Mouse (Mus musculus): ENCODE measurements around the gene Galntl6. TPM values are rescaled to one million over a fixed set of nuclear protein-coding genes. Genes with fewer than 3 reads are reported as not detected.

Galntl6 gene
- 10.2 and 10.9 TPM in 2 replicates for polyA plus RNA-seq (2015; fragmentation: Nextera tagmentation; extraction: Ambion mirVana)

DNA sequence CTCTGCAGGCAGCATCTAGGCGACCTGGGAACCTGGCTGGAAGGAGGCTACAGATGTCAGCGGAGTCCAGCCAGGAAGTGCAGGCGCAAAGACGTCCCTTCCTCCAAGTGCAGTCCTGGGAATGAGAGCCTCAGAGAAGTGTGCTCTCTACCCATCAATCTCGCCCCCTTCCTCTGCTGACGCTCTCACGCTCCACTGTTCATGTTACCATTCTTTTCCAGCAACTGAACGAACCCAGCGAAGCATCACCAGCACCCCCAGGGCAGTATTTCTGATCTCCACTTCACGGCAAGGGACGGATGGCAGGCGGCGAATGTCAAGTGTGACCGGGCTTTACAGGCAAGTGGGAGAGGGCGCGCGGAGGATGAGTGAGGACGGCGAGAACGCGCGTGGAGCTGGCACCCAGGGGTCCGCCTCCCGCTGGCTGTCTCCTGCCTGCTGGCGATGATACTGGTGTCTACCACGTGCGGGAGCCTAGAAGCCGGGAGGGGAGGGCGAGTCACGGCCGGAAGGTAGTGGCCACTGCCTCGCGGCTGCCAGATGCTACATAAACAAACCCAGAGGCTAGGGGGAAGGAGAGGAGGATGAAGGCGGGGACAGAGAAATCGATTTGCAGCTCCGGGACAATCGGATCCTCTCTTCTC lies at the start of gene Galntl6:
Galntl6 (minus strand) TSS at position 445 of the 644 bp plus-strand sequence.
- Histone ChIP-seq H3K9ac (peak within 1 kb of the TSS; percentile 85), H3K27me3 (no peaks in the 10 kb centered on the region; the same call in 1 of the 2 replicates), H3K27ac (peak within 1 kb of the TSS; percentile 81), H3K4me2 (peak within 1 kb of the TSS; percentile 89), H3K36me3 (no peaks in the 10 kb centered on the region), H3K9me3 (no peaks in the 10 kb centered on the region), H3K4me3 (peak within 1 kb of the TSS; percentile 68), H3K4me1 (replicated peaks) (peaks cover 18% of the 10 kb centered on the region)
- ATAC-seq (ENCODE audit: low FRiP score) = peak; percentile 78
- WGBS = under 1% methylated on average over 37 of the region's 37 CpGs

DNA sequence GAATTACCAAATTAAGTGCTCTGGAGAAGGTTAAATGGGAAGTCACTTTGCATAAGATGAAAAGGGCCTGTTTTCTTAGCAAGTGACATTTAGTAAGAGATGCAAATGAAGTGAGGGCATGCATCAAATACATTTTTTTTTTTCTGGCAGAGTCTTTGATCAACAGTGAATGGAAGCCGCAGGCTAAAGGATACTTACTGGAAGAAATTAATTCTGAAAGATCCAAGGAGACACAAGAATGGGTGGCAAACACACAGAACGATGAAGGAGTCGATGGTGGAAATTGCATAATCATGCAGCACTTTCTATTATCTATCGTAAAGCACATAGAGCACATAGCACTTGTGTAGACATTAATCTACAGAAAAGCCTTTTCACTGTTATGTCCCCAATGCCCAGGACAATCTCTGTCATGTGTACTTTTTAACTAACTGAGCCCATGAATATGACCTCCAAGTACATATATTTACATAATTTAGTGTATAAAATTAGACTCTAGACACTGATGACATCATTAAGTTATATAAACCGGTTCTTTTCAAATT lies 44.8 kb upstream of the Galntl6 start:
- Histone ChIP-seq H3K4me2 (no peak overlapping the region), H3K27ac (no peak overlapping the region), H3K4me3 (no peak overlapping the region), H3K27me3 (no peaks in the 10 kb centered on the region), H3K4me1 (replicated peaks) (no peaks in the 10 kb centered on the region), H3K9me3 (no peaks in the 10 kb centered on the region), H3K36me3 (no peaks in the 10 kb centered on the region), H3K9ac (no peak overlapping the region)
- 67% methylated on average over 5 of the region's 5 CpGs for WGBS
- no peak for ATAC-seq (ENCODE audit: low FRiP score)

- no peak overlapping the region for H3K27ac ChIP-seq
- H3K4me1 ChIP-seq (replicated peaks) = no peaks in the 10 kb centered on the region
- no peaks in the 10 kb centered on the region for H3K9me3 ChIP-seq
- H3K4me3 ChIP-seq = no peak overlapping the region
- H3K9ac ChIP-seq = no peak overlapping the region
- no peaks in the 10 kb centered on the region for H3K27me3 ChIP-seq
- H3K4me2 ChIP-seq = no peak overlapping the region
- ATAC-seq (ENCODE audit: low FRiP score) = no peak
- no peaks in the 10 kb centered on the region for H3K36me3 ChIP-seq
- 95% methylated on average over 4 of the region's 4 CpGs for WGBS
These were observed 31.3 kb upstream of the Galntl6 start for GRCm38 (mm10) chr8:58943773-58944172.

DNA sequence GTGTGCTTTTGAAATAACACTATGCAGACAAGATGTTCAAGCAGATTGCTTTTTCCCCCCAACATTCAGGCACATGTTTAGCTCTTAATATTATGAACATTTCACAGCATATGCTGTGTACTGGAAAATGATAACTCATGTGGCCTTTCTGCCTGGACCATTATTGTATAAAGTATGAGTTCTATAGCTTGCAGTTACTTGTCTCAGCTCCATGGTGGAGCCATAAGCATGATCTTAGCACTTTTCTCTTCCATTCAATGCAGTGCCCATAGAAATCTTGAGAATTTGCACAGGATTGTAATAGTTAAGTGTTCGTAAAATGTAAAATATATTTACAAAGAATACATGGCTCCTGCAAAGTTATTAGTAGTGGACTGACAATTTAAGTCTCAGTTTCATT lies 18.6 kb upstream of the Galntl6 start:
- H3K4me3 ChIP-seq = no peak overlapping the region
- no peak overlapping the region for H3K9ac ChIP-seq
- H3K36me3 ChIP-seq = no peaks in the 10 kb centered on the region
- no peak overlapping the region for H3K27ac ChIP-seq
- H3K27me3 ChIP-seq = no peaks in the 10 kb centered on the region
- H3K4me1 ChIP-seq (replicated peaks) = no peaks in the 10 kb centered on the region
- 75% methylated on average over 1 of the region's 1 CpGs for WGBS
- no peak for ATAC-seq (ENCODE audit: low FRiP score)
- H3K9me3 ChIP-seq = no peaks in the 10 kb centered on the region
- H3K4me2 ChIP-seq = no peak overlapping the region

DNA sequence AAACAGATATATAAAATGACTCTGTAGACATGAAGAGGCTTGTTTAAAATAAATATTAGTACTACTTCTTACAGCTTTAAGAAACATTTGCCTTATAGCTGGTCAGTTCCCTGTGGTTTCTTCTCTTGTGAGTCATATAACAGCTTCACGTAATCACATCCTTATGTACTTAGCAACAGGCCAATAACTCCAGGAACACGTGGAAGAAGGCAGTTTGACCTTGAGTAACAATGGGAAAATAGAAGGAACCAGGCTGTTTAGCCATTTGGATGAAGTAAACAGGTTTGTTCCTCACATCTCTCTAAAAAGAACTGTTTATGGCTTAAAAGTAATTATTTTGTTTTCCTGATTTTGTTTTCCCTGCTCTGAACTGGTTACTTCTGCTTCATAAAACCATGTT lies 2.7 kb upstream of the Galntl6 start:
- ATAC-seq (ENCODE audit: low FRiP score) = no peak
- Histone ChIP-seq H3K27me3 (no peaks in the 10 kb centered on the region; the same call in 1 of the 2 replicates), H3K4me3 (no peak overlapping the region), H3K9ac (no peak overlapping the region), H3K4me1 (replicated peaks) (peaks cover 18% of the 10 kb centered on the region), H3K36me3 (no peaks in the 10 kb centered on the region), H3K9me3 (no peaks in the 10 kb centered on the region), H3K27ac (no peak overlapping the region), H3K4me2 (no peak overlapping the region)
- WGBS = 71% methylated on average over 2 of the region's 2 CpGs

DNA sequence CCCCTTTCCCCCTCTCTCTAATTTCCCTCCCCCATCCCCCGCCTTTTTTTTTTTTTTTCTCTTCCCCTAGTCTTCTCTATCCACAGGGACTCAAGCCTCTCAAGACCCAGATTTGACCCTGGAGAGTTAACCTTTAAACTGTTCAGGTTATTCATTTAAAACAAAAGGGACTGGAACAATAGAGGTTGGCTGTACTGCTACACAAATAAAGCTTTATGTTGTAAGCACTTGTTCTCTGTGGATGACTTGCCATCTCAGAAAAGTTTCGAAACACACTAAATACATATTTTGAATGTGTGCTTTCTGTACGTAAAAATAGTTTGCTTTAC lies 1.2 kb upstream of the Galntl6 start:
- Histone ChIP-seq H3K27ac (peak overlapping the region; percentile 81; the same call in 1 of the 2 replicates), H3K9me3 (no peaks in the 10 kb centered on the region), H3K36me3 (no peaks in the 10 kb centered on the region), H3K9ac (no peak overlapping the region), H3K4me3 (peak overlapping the region; percentile 68), H3K27me3 (no peaks in the 10 kb centered on the region; the same call in 1 of the 2 replicates), H3K4me2 (peak overlapping the region; percentile 89), H3K4me1 (replicated peaks) (peaks cover 18% of the 10 kb centered on the region)
- ATAC-seq (ENCODE audit: low FRiP score) = no peak
- 39% methylated on average over 3 of the region's 3 CpGs for WGBS

- H3K9ac ChIP-seq = peak overlapping the region; percentile 85
- H3K27me3 ChIP-seq = no peaks in the 10 kb centered on the region; the same call in 1 of the 2 replicates
- no peaks in the 10 kb centered on the region for H3K9me3 ChIP-seq
- peaks cover 18% of the 10 kb centered on the region for H3K4me1 ChIP-seq (replicated peaks)
- H3K4me2 ChIP-seq = peak overlapping the region; percentile 89
- peak; percentile 76 for ATAC-seq (ENCODE audit: low FRiP score)
- 2% methylated on average over 30 of the region's 30 CpGs for WGBS
- peak overlapping the region; percentile 81 for H3K27ac ChIP-seq
- no peaks in the 10 kb centered on the region for H3K36me3 ChIP-seq
- H3K4me3 ChIP-seq = peak overlapping the region; percentile 68
These were observed 600 bp upstream of the Galntl6 start for GRCm38 (mm10) chr8:58912840-58913639.

GRCm38 (mm10) chr8:58911677-58912076 lies 763 bp downstream of the Galntl6 start, which contains the start of gene BC030500:
TSS of gene BC030500 (plus strand) at chr8:58911755.
- Histone ChIP-seq H3K4me3 (peak within 1 kb of the TSS; percentile 68), H3K36me3 (no peaks in the 10 kb centered on the region), H3K9me3 (no peaks in the 10 kb centered on the region), H3K4me1 (replicated peaks) (peaks cover 18% of the 10 kb centered on the region), H3K9ac (peak within 1 kb of the TSS; percentile 85), H3K4me2 (peak within 1 kb of the TSS; percentile 89), H3K27ac (peak within 1 kb of the TSS; percentile 81), H3K27me3 (no peaks in the 10 kb centered on the region; the same call in 1 of the 2 replicates)
- ATAC-seq (ENCODE audit: low FRiP score) = peak; percentile 26; the same call in 1 of the 2 replicates
- 5% methylated on average over 14 of the region's 14 CpGs for WGBS

DNA sequence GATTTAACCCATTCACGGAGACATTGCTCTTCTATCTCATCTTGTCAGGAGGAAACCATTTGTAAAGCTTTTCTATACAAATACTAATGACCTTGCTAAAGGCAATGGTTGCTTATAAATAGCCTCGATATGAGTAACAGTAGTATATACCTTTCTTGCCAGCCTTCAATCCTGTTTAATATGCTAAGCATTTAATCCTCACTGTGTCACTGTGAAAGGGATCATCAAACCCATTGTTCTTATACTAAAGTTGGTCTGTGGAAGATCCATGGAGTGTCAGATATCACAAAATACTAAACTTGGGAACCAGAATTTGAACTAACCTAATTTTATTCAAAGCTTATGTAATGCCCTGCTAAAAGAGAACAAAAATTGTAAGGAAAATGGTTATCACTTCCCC lies 8.0 kb downstream of the Galntl6 start:
- H3K4me2 ChIP-seq = no peak overlapping the region
- no peak overlapping the region for H3K9ac ChIP-seq
- H3K27ac ChIP-seq = no peak overlapping the region
- ATAC-seq (ENCODE audit: low FRiP score) = no peak
- H3K27me3 ChIP-seq = no peaks in the 10 kb centered on the region
- H3K4me1 ChIP-seq (replicated peaks) = no peaks in the 10 kb centered on the region
- H3K9me3 ChIP-seq = no peaks in the 10 kb centered on the region
- WGBS = 37% methylated on average over 2 of the region's 2 CpGs
- H3K36me3 ChIP-seq = no peaks in the 10 kb centered on the region
- H3K4me3 ChIP-seq = no peak overlapping the region

- no peak for ATAC-seq (ENCODE audit: low FRiP score)
- Histone ChIP-seq H3K4me1 (replicated peaks) (no peaks in the 10 kb centered on the region), H3K36me3 (no peaks in the 10 kb centered on the region), H3K9me3 (no peaks in the 10 kb centered on the region), H3K27ac (no peak overlapping the region), H3K27me3 (no peaks in the 10 kb centered on the region), H3K4me3 (no peak overlapping the region), H3K4me2 (no peak overlapping the region), H3K9ac (no peak overlapping the region)
- 72% methylated on average over 6 of the region's 6 CpGs for WGBS
These were observed 16.5 kb downstream of the Galntl6 start for GRCm38 (mm10) chr8:58895960-58896359.

- no peak overlapping the region for H3K4me2 ChIP-seq
- no peak for ATAC-seq (ENCODE audit: low FRiP score)
- H3K27ac ChIP-seq = no peak overlapping the region
- H3K4me1 ChIP-seq (replicated peaks) = no peaks in the 10 kb centered on the region
- no peak overlapping the region for H3K4me3 ChIP-seq
- 92% methylated on average over 3 of the region's 3 CpGs for WGBS
- no peak overlapping the region for H3K9ac ChIP-seq
- H3K9me3 ChIP-seq = no peaks in the 10 kb centered on the region
- no peaks in the 10 kb centered on the region for H3K36me3 ChIP-seq
- H3K27me3 ChIP-seq = no peaks in the 10 kb centered on the region
These were observed 21.8 kb downstream of the Galntl6 start for GRCm38 (mm10) chr8:58890591-58890990.

GRCm38 (mm10) chr8:58886405-58886804 lies 26.0 kb downstream of the Galntl6 start:
- no peak overlapping the region for H3K4me2 ChIP-seq
- H3K4me3 ChIP-seq = no peak overlapping the region
- no peaks in the 10 kb centered on the region for H3K27me3 ChIP-seq
- no peak for ATAC-seq (ENCODE audit: low FRiP score)
- H3K36me3 ChIP-seq = no peaks in the 10 kb centered on the region
- 32% methylated on average over 1 of the region's 1 CpGs for WGBS
- no peak overlapping the region for H3K9ac ChIP-seq
- no peaks in the 10 kb centered on the region for H3K9me3 ChIP-seq
- no peaks in the 10 kb centered on the region for H3K4me1 ChIP-seq (replicated peaks)
- no peak overlapping the region for H3K27ac ChIP-seq

All from hindbrain, embryonic 13.5 days (tissue).